Mouse (Mus musculus) E14TG2a.4 (cell line): Measurements from ENCODE around the gene Focad.

Experiments
- CTCF ChIP-seq: conservative IDR thresholded peaks from 2 replicates; pipeline ENCODE4 v1.5.1; 2014; ENCODE audit warnings: low read length
- NANOG ChIP-seq: IDR thresholded peaks from 2 replicates; pipeline ENCODE4 v1.6.1; 2014; ENCODE audit warnings: borderline replicate concordance, low read length, mixed read lengths
- POU5F1 ChIP-seq: IDR thresholded peaks from 2 replicates; pipeline ENCODE4 v1.6.1; 2014; ENCODE audit warnings: low read length, borderline replicate concordance

DNA sequence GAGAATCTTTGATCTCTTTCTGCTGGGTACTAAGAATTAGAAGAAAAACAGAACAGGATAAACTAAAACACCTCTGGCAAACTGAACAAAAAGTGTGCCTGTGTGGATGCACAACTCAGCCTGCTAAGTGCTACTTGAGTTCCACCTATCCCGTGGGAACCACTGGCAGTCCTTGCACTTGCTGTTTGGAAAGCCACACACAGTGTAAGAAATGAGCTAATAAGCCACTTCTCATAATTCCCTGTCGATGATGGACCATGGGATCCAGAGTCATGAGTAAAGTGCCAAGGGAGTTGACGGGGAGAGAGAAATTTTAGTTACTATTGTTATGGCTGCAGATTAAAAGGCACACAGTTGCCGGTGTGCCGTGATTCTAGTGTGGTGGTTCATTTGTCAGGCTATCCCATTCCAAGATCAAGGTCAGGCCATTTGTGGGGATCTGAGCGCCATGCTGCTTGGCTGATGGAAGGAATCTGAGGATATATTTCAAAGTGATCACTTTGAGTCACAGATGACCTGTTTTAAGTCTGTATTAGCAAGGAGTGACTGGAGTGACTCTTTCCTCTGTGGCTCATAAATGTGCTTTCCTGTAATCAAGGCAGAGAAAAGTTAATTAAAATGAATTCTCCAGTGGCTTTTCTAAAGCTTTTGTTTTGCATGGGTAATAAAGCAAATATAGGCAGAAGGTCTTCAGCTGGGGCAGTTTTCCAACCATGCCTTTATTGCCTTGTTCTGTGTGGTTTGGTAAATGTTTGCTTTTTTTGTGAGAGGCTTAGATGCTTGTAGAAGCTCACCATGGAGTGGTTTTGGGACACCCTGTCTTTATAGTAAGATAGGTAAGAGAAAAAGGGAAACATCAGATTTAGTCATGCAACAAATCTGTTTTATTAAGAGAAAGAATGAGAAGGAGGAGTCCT, 80.9 kb downstream of the Focad start:
- no peak for TF ChIP-seq CTCF
- TF ChIP-seq POU5F1: no peak
- no peak for TF ChIP-seq NANOG
